Comparison of ENCODE assay signal across 8 mouse cellular contexts in the genomic region with DNA sequence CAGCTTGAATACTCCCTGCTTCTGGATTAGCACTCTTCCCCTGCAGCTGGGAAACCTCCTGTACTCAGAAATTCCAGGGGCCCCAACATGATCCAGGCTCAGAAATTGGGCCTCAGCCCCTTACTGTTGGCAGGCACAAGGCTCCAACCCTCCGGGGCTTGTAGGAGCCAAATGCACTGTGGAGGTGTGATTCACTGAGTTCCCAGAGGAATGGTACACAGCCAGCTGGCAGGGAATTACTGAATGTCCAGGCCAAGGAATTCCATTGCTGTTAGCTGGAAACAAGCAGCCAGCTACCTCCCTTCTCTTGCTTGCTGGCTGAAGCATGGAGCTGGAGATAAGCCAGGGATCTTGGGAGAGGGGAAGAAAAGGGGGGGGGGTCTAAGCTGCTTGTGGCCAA.
DNase-seq lines count a peak whose midpoint lies in the region; ATAC-seq and TF ChIP-seq lines count a peak whose summit lies in the region.

No protein-coding gene starts in this region.

- H3K27me3 ChIP-seq in liver, postnatal 0 days (ENCODE audit: insufficient read depth, low read length), result no peaks in the 10 kb centered on the region
- no peaks in the 10 kb centered on the region for H3K27me3 ChIP-seq in hindbrain, embryonic 14.5 days (ENCODE audit: control insufficient read depth, insufficient read depth, low read length)
- no peaks in the 10 kb centered on the region for H3K27me3 ChIP-seq in midbrain, embryonic 16.5 days (ENCODE audit: control insufficient read depth, insufficient read depth, low read depth, low read length)

- no peak for TF ChIP-seq CTCF in liver, postnatal 0 days (IDR thresholded peaks at IDR 0.05; ENCODE audit: low read depth)

- 61% methylated on average over 1 of the region's 1 CpGs for WGBS in liver, postnatal 0 days (ENCODE audit: insufficient replicate concordance)
- WGBS in hindbrain, embryonic 14.5 days, result 76% methylated on average over 1 of the region's 1 CpGs
- WGBS in midbrain, embryonic 16.5 days, result 62% methylated on average over 1 of the region's 1 CpGs

- peak; percentile 27 for DNase-seq in liver
- DNase-seq in liver, postnatal 0 days, result no peak
- DNase-seq in frontal cortex, adult 2 months (ENCODE audit: extremely low spot score in 1 of 2, low spot score in 1 of 2), result peak; percentile 55 to 74
- DNase-seq in hindbrain, embryonic 14.5 days (ENCODE audit: low spot score), result peak; percentile 75
- peak; percentile 69 to 92 for DNase-seq in layer of hippocampus, postnatal 14 days (ENCODE audit: low spot score in 2 of 2)
- peak; percentile 67 for DNase-seq in urinary bladder, postnatal 25 days (ENCODE audit: low spot score)
- no peak for DNase-seq in yolk sac, embryonic 10.5 days (ENCODE audit: low spot score)

- no peak overlapping the region for H3K9ac ChIP-seq in liver, postnatal 0 days (replicated peaks)
- no peak overlapping the region for H3K9ac ChIP-seq in hindbrain, embryonic 14.5 days
- H3K9ac ChIP-seq in midbrain, embryonic 16.5 days (ENCODE audit: low read depth, low read length), result no peak overlapping the region

- ATAC-seq in liver, postnatal 0 days, result no peak
- peak; percentile 95 for ATAC-seq in hindbrain, embryonic 14.5 days (ENCODE audit: low FRiP score)
- ATAC-seq in midbrain, embryonic 16.5 days, result peak; percentile 89

- TF ChIP-seq EP300 in liver, postnatal 0 days (IDR thresholded peaks at IDR 0.05; ENCODE audit: low read depth), result no peak

- no peak overlapping the region for H3K4me2 ChIP-seq in liver, postnatal 0 days (ENCODE audit: low read depth, low read length)
- H3K4me2 ChIP-seq in hindbrain, embryonic 14.5 days (replicated peaks), result no peak overlapping the region
- H3K4me2 ChIP-seq in midbrain, embryonic 16.5 days (ENCODE audit: low read length), result no peak overlapping the region

- H3K4me1 ChIP-seq in liver, postnatal 0 days (ENCODE audit: insufficient read depth), result no peaks in the 10 kb centered on the region
- H3K4me1 ChIP-seq in hindbrain, embryonic 14.5 days (replicated peaks; ENCODE audit: control insufficient read depth, insufficient read depth, low read length), result no peaks in the 10 kb centered on the region
- H3K4me1 ChIP-seq in midbrain, embryonic 16.5 days (ENCODE audit: control insufficient read depth, insufficient read depth, low read length), result no peaks in the 10 kb centered on the region; the same call in 1 of the 2 replicates

- no peaks in the 10 kb centered on the region for H3K36me3 ChIP-seq in liver, postnatal 0 days (replicated peaks; ENCODE audit: insufficient read depth, low read length)
- H3K36me3 ChIP-seq in hindbrain, embryonic 14.5 days (replicated peaks; ENCODE audit: control insufficient read depth, insufficient read depth), result no peaks in the 10 kb centered on the region
- no peaks in the 10 kb centered on the region for H3K36me3 ChIP-seq in midbrain, embryonic 16.5 days (ENCODE audit: control insufficient read depth, insufficient read depth, low read length)

- no peaks in the 10 kb centered on the region for H3K9me3 ChIP-seq in liver, postnatal 0 days (ENCODE audit: low read length)
- peaks cover 9% of the 10 kb centered on the region; the same call in 1 of the 2 replicates for H3K9me3 ChIP-seq in hindbrain, embryonic 14.5 days (ENCODE audit: control insufficient read depth, low read length)
- H3K9me3 ChIP-seq in midbrain, embryonic 16.5 days (replicated peaks; ENCODE audit: control insufficient read depth, low read length, poor library complexity, severe bottlenecking), result peaks cover 5% of the 10 kb centered on the region; the same call in 1 of the 2 replicates

- H3K4me3 ChIP-seq in liver, postnatal 0 days (ENCODE audit: low read depth, low read length), result no peak overlapping the region
- no peak overlapping the region for H3K4me3 ChIP-seq in hindbrain, embryonic 14.5 days (replicated peaks; ENCODE audit: low read length)
- no peak overlapping the region for H3K4me3 ChIP-seq in midbrain, embryonic 16.5 days (ENCODE audit: low read depth, low read length)

- no peak overlapping the region for H3K27ac ChIP-seq in liver, postnatal 0 days (ENCODE audit: low read depth)
- no peak overlapping the region for H3K27ac ChIP-seq in hindbrain, embryonic 14.5 days
- H3K27ac ChIP-seq in midbrain, embryonic 16.5 days (ENCODE audit: low read length), result no peak overlapping the region

Comparison
In these comparisons a context has a peak if more than half of its experiments do, and no peak if none do; other contexts are left out.
1. DNase-seq: peak in liver (single experiment), frontal cortex, adult 2 months (2 of 2), hindbrain, embryonic 14.5 days (single experiment), layer of hippocampus, postnatal 14 days (2 of 2) and urinary bladder, postnatal 25 days (single experiment); none in liver, postnatal 0 days (single experiment) and yolk sac, embryonic 10.5 days (single experiment).